Mouse (Mus musculus) kidney, postnatal 0 days (tissue): ENCODE results near the gene Col1a2. TPM values are rescaled to one million over a fixed set of nuclear protein-coding genes. Genes with fewer than 3 reads are reported as not detected.
A peak's percentile ranks its signal among the peaks of the same experiment; 100 is the strongest.

Source experiments
- ATAC-seq: fragments of 200-750 bp; cut with Nextera tagmentation; replicated peaks from 2 replicates; pipeline ENCODE4 v1.8.0; 2017; ENCODE audit warnings: low read depth, moderate number of reproducible peaks, moderate TSS enrichment, moderate library complexity; ENCODE audit not compliant: low FRiP score
- DNase-seq: peaks from one replicate; pipeline ENCODE4 v3.0.0-alpha.2; 2016; ENCODE audit warnings: low spot score
- H3K27ac ChIP-seq: fragments of 300-500 bp; sonication (generic); 2 replicates; pipeline ENCODE4 v1.5.1; 2014; ENCODE audit warnings: mild to moderate bottlenecking
- H3K27me3 ChIP-seq: fragments of 300-500 bp; sonication (generic); 2 replicates; pipeline ENCODE4 v1.6.1; 2014; ENCODE audit warnings: low read length, mixed read lengths; ENCODE audit not compliant: insufficient read depth
- H3K36me3 ChIP-seq: fragments of 300-500 bp; sonication (generic); 2 replicates; pipeline ENCODE4 v1.6.1; 2014; ENCODE audit warnings: low read length, mixed read lengths; ENCODE audit not compliant: insufficient read depth
- H3K4me1 ChIP-seq: fragments of 300-500 bp; sonication (generic); replicated peaks from 2 replicates; pipeline ENCODE4 v1.6.1; 2014; ENCODE audit warnings: antibody characterized with exemption, low read length, mixed read lengths; ENCODE audit not compliant: insufficient read depth
- H3K4me2 ChIP-seq: fragments of 300-500 bp; sonication (generic); 2 replicates; pipeline ENCODE4 v1.6.1; 2014; ENCODE audit warnings: mild to moderate bottlenecking, low read length, moderate library complexity, mixed read lengths
- H3K4me3 ChIP-seq: fragments of 300-500 bp; sonication (generic); replicated peaks from 2 replicates; pipeline ENCODE4 v1.5.1; 2014; ENCODE audit warnings: low read depth, low read length
- H3K9ac ChIP-seq: fragments of 300-500 bp; sonication (generic); 2 replicates; pipeline ENCODE4 v1.6.1; 2014; ENCODE audit warnings: low read depth, low read length
- H3K9me3 ChIP-seq: fragments of 300-500 bp; sonication (generic); replicated peaks from 2 replicates; pipeline ENCODE4 v1.6.1; 2016; ENCODE audit warnings: low read length, inconsistent platforms, mixed read lengths
- CTCF ChIP-seq: IDR thresholded peaks from 2 replicates; pipeline ENCODE4 v1.5.1; 2016; ENCODE audit warnings: antibody characterized with exemption, low read depth, mild to moderate bottlenecking, moderate library complexity
- WGBS: fragments of 180-500 bp; shearing (Covaris S2); extraction: QIAGEN DNeasy Blood & Tissue Kit; methylation state at CpG from one replicate; pipeline ENCODE4 v1.1.7; 2014; 5-methylcytosine and 5-hydroxymethylcytosine counted together
- polyA plus RNA-seq: library from polyadenylated mRNA; unstranded; fragments of >200 nt; fragmentation: Nextera tagmentation; extraction: Ambion mirVana; gene quantifications from 2 replicates; pipeline ENCODE4 v1.2.1, GENCODE M21; 2015

Gene Col1a2
- polyA plus RNA-seq, 1 experiment from 2014 or later: 306 TPM

GRCm38 (mm10) chr6:4570412-4570811 lies 65.8 kb downstream of the Col1a2 start:
- ATAC-seq: no peak
- 67% methylated on average over 4 of the region's 4 CpGs for WGBS
- TF ChIP-seq CTCF: no peak
- H3K9me3 ChIP-seq: no peaks in the 10 kb centered on the region
- H3K9ac ChIP-seq: no peak overlapping the region
- H3K4me3 ChIP-seq: no peak overlapping the region
- H3K4me1 ChIP-seq: no peaks in the 10 kb centered on the region
- no peaks in the 10 kb centered on the region for H3K36me3 ChIP-seq
- no peak overlapping the region for H3K4me2 ChIP-seq
- H3K27ac ChIP-seq: no peak overlapping the region
- no peak for DNase-seq
- no peaks in the 10 kb centered on the region for H3K27me3 ChIP-seq

- Histone ChIP-seq H3K27ac (no peak overlapping the region), H3K9ac (no peak overlapping the region), H3K4me2 (no peak overlapping the region), H3K36me3 (no peaks in the 10 kb centered on the region), H3K9me3 (no peaks in the 10 kb centered on the region), H3K4me1 (no peaks in the 10 kb centered on the region), H3K27me3 (no peaks in the 10 kb centered on the region), H3K4me3 (no peak overlapping the region)
- ATAC-seq: no peak
- 45% methylated on average over 5 of the region's 5 CpGs for whole genome bisulfite sequencing
- peak; percentile 22 for DNase-seq
- no peak for TF ChIP-seq CTCF
These were observed 73.1 kb downstream of the Col1a2 start for GRCm38 (mm10) chr6:4577756-4578155.

GRCm38 (mm10) chr6:4578343-4578742 lies 73.7 kb downstream of the Col1a2 start:
- H3K9me3 ChIP-seq: no peaks in the 10 kb centered on the region
- no peak for TF ChIP-seq CTCF
- H3K27me3 ChIP-seq: no peaks in the 10 kb centered on the region
- H3K9ac ChIP-seq: no peak overlapping the region
- no peaks in the 10 kb centered on the region for H3K4me1 ChIP-seq
- DNase-seq (no peak), ATAC-seq (no peak)
- no peak overlapping the region for H3K4me2 ChIP-seq
- H3K4me3 ChIP-seq: no peak overlapping the region
- H3K27ac ChIP-seq: no peak overlapping the region
- WGBS: 86% methylated on average over 6 of the region's 6 CpGs
- H3K36me3 ChIP-seq: no peaks in the 10 kb centered on the region

GRCm38 (mm10) chr6:4579620-4580019 lies 75.0 kb downstream of the Col1a2 start:
- no peaks in the 10 kb centered on the region for H3K36me3 ChIP-seq
- no peak overlapping the region for H3K4me3 ChIP-seq
- no peaks in the 10 kb centered on the region for H3K9me3 ChIP-seq
- no peak for TF ChIP-seq CTCF
- no peak overlapping the region for H3K4me2 ChIP-seq
- WGBS: 51% methylated on average over 5 of the region's 5 CpGs
- no peak for ATAC-seq
- no peak overlapping the region for H3K27ac ChIP-seq
- H3K4me1 ChIP-seq: no peaks in the 10 kb centered on the region
- no peak overlapping the region for H3K9ac ChIP-seq
- no peak for DNase-seq
- H3K27me3 ChIP-seq: no peaks in the 10 kb centered on the region

GRCm38 (mm10) chr6:4583485-4583884 lies 78.9 kb downstream of the Col1a2 start:
- no peaks in the 10 kb centered on the region for H3K36me3 ChIP-seq
- 57% methylated on average over 6 of the region's 6 CpGs for WGBS
- no peak overlapping the region for H3K4me2 ChIP-seq
- TF ChIP-seq CTCF: no peak
- no peak for ATAC-seq
- no peaks in the 10 kb centered on the region for H3K27me3 ChIP-seq
- no peak overlapping the region for H3K4me3 ChIP-seq
- H3K4me1 ChIP-seq: no peaks in the 10 kb centered on the region
- DNase-seq: no peak
- no peaks in the 10 kb centered on the region for H3K9me3 ChIP-seq
- H3K27ac ChIP-seq: no peak overlapping the region
- H3K9ac ChIP-seq: no peak overlapping the region

- WGBS: 82% methylated on average over 4 of the region's 4 CpGs
- ATAC-seq: no peak
- no peak for TF ChIP-seq CTCF
These were observed 83.3 kb downstream of the Col1a2 start for GRCm38 (mm10) chr6:4587946-4588345.

GRCm38 (mm10) chr6:4588722-4589121 lies 84.1 kb downstream of the Col1a2 start:
- DNase-seq (no peak), ATAC-seq (no peak)
- Histone ChIP-seq H3K9ac (no peak overlapping the region), H3K27me3 (no peaks in the 10 kb centered on the region), H3K4me2 (no peak overlapping the region), H3K36me3 (no peaks in the 10 kb centered on the region), H3K27ac (no peak overlapping the region), H3K4me3 (no peak overlapping the region), H3K9me3 (no peaks in the 10 kb centered on the region), H3K4me1 (no peaks in the 10 kb centered on the region)
- TF ChIP-seq CTCF: no peak
- WGBS: 93% methylated on average over 3 of the region's 3 CpGs

More at GRCm38 (mm10) chr6:4587946-4588345, 83.3 kb downstream of the Col1a2 start:
- H3K27me3 ChIP-seq: no peaks in the 10 kb centered on the region
- DNase-seq: no peak
- H3K27ac ChIP-seq: no peak overlapping the region
- no peaks in the 10 kb centered on the region for H3K36me3 ChIP-seq
- no peak overlapping the region for H3K9ac ChIP-seq
- no peak overlapping the region for H3K4me3 ChIP-seq
- H3K9me3 ChIP-seq: no peaks in the 10 kb centered on the region
- H3K4me1 ChIP-seq: no peaks in the 10 kb centered on the region
- no peak overlapping the region for H3K4me2 ChIP-seq
